Mouse (Mus musculus) bone marrow, adult 2 months (tissue): ENCODE results near the gene Hist2h2bb. TPM values are rescaled to one million over a fixed set of nuclear protein-coding genes. Genes with fewer than 3 reads are reported as not detected.
"Not testable (repeated sequence)": the region's sequence is repeated elsewhere in the genome, so short reads cannot be mapped to it uniquely, and the experiment has no call there.

ENCODE experiments used
- H3K27ac ChIP-seq: fragments of 200-500 bp; 2 replicates; pipeline ENCODE4 v1.5.1; 2012; ENCODE audit warnings: low read depth, mild to moderate bottlenecking, control low read depth, inconsistent platforms, low read length; ENCODE audit not compliant: control insufficient read depth, poor library complexity, insufficient read depth
- H3K4me1 ChIP-seq: fragments of 200-500 bp; 2 replicates; pipeline ENCODE4 v1.6.1; 2011; ENCODE audit warnings: low read length; ENCODE audit not compliant: control insufficient read depth, insufficient read depth
- H3K4me3 ChIP-seq: fragments of 200-500 bp; replicated peaks from 2 replicates; pipeline ENCODE3; 2011; ENCODE audit warnings: mild to moderate bottlenecking, low read depth, low read length, control low read depth; ENCODE audit not compliant: control insufficient read depth
- CTCF ChIP-seq: fragments of 200-500 bp; IDR thresholded peaks from 2 replicates; pipeline ENCODE4 v1.5.1; 2011; ENCODE audit warnings: low read length, control low read depth; ENCODE audit not compliant: control insufficient read depth, insufficient read depth
- POLR2A ChIP-seq: fragments of 200-500 bp; IDR thresholded peaks from 2 replicates; pipeline ENCODE4 v1.6.1; 2011; ENCODE audit warnings: low read depth, mild to moderate bottlenecking, control low read depth, low read length, borderline replicate concordance; ENCODE audit not compliant: control insufficient read depth
- WGBS: fragments of 180-500 bp; shearing (Covaris S2); methylation state at CpG from one replicate; pipeline ENCODE4 v1.1.7; 2018; 5-methylcytosine and 5-hydroxymethylcytosine counted together
- polyA plus RNA-seq: library from polyadenylated mRNA; stranded (reverse); fragments of >200 nt; gene quantifications from 2 replicates; pipeline ENCODE4 v1.2.4, GENCODE M21; 2011; ENCODE audit warnings: low replicate concordance; ENCODE audit not compliant: missing spikeins, insufficient read depth, insufficient read length

Gene Hist2h2bb
- 71.9 and 132 TPM in 2 replicates for polyA plus RNA-seq

GRCm38 (mm10) chr3:96269511-96270474, at the start of gene Hist2h2bb:
TSS of gene Hist2h2bb (plus strand) at chr3:96269752.
- H3K27ac ChIP-seq: peak within 1 kb of the TSS; percentile 98
- under 1% methylated on average over 45 of the region's 45 CpGs for WGBS
- H3K4me1 ChIP-seq: no peaks in the 10 kb centered on the region; the same call in 1 of the 2 replicates
- peak within 1 kb of the TSS; percentile 75 for H3K4me3 ChIP-seq
- peak; percentile 93 for TF ChIP-seq POLR2A
- no peak for TF ChIP-seq CTCF

- under 1% methylated on average over 46 of the region's 47 CpGs for WGBS
- H3K4me3 ChIP-seq: peak overlapping the region; percentile 67
- H3K4me1 ChIP-seq: not testable (repeated sequence)
- H3K27ac ChIP-seq: peak overlapping the region; percentile 98
These were observed 49.3 kb upstream of the Hist2h2bb start for GRCm38 (mm10) chr3:96220131-96220764.

GRCm38 (mm10) chr3:96220765-96221639, 48.5 kb upstream of the Hist2h2bb start, which contains the start of the genes Hist2h2ac and Hist2h2be:
TSS of gene Hist2h2ac (minus strand) at chr3:96220880.
TSS of gene Hist2h2be (plus strand) at chr3:96221119.
- peak within 1 kb of the TSS; percentile 77 for H3K4me3 ChIP-seq
- WGBS: under 1% methylated on average over 43 of the region's 43 CpGs
- peak within 1 kb of the TSS; percentile 98 for H3K27ac ChIP-seq
- TF ChIP-seq POLR2A (peak; percentile 92), CTCF (peak; percentile 11; the same call in 1 of the 2 replicates)
- peaks cover 4% of the 10 kb centered on the region for H3K4me1 ChIP-seq

GRCm38 (mm10) chr3:96221640-96222038, 47.9 kb upstream of the Hist2h2bb start:
- peak overlapping the region; percentile 97 for H3K27ac ChIP-seq
- H3K4me3 ChIP-seq: peak overlapping the region; percentile 77
- no peak for TF ChIP-seq CTCF
- TF ChIP-seq POLR2A: no peak
- H3K4me1 ChIP-seq: peaks cover 4% of the 10 kb centered on the region
- 4% methylated on average over 9 of the region's 9 CpGs for WGBS

- Histone ChIP-seq H3K27ac (peak overlapping the region; percentile 29; the same call in 1 of the 2 replicates), H3K4me1 (peaks cover 5% of the 10 kb centered on the region), H3K4me3 (peak overlapping the region; percentile 37)
- 84% methylated on average over 4 of the region's 4 CpGs for WGBS
- no peak for TF ChIP-seq CTCF
- TF ChIP-seq POLR2A: no peak
These were observed 46.8 kb upstream of the Hist2h2bb start for GRCm38 (mm10) chr3:96222774-96223173.

- 58% methylated on average over 2 of the region's 2 CpGs for WGBS
- peaks cover 5% of the 10 kb centered on the region for H3K4me1 ChIP-seq
- H3K4me3 ChIP-seq: no peak overlapping the region
- no peak overlapping the region for H3K27ac ChIP-seq
- no peak for TF ChIP-seq POLR2A
- no peak for TF ChIP-seq CTCF
These were observed 44.1 kb upstream of the Hist2h2bb start for GRCm38 (mm10) chr3:96225421-96225820.

GRCm38 (mm10) chr3:96226695-96227648, 42.6 kb upstream of the Hist2h2bb start:
- Histone ChIP-seq H3K4me1 (peaks cover 5% of the 10 kb centered on the region), H3K27ac (no peak overlapping the region), H3K4me3 (no peak overlapping the region)
- TF ChIP-seq POLR2A: no peak
- TF ChIP-seq CTCF: no peak
- WGBS: 56% methylated on average over 8 of the region's 8 CpGs
